Mouse (Mus musculus): ENCODE measurements around the gene Fxyd4. TPM values are rescaled to one million over a fixed set of nuclear protein-coding genes. Genes with fewer than 3 reads are reported as not detected.

The Fxyd4 gene
- polyA plus RNA-seq (2015; fragmentation: Nextera tagmentation; extraction: Ambion mirVana) = 2.3 TPM in 2 replicates

DNA sequence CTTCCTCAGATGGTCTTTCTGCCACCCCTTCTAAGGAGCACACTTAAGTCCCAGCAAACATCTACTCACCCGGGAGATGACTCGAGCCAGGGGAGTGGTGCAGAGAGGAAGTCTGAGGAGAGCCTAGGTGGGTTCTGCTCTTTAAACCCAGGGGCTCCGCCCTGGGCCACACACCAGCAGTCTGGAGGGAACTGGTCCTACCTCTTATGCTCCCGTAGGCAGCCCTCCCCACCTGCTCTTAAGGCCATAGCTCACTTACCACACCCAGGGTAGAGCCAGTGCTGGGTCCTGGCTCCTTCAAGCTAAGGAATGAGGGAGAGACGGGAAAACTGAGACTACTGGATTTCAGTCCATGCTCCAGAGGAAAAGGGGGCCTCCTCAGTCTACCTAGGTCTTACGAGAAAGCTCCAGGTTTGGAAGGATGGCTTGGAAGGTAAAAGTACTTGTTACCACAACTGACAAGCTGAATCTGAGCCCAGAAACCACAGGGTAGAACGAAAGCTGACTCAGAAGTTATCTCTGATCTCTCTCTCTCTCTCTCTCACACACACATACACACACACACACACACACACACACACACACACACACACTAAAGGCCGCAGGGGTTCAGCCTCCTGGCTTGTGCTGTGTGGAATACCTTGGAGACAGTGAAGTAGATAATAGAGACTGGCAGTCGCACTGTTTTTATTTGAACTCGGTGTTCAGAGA is at the start of gene Fxyd4:
Gene Fxyd4 (minus strand): TSS at position 471 of the 711 bp plus-strand sequence.
- DNase-seq (ENCODE audit: low spot score) = no peak

DNA sequence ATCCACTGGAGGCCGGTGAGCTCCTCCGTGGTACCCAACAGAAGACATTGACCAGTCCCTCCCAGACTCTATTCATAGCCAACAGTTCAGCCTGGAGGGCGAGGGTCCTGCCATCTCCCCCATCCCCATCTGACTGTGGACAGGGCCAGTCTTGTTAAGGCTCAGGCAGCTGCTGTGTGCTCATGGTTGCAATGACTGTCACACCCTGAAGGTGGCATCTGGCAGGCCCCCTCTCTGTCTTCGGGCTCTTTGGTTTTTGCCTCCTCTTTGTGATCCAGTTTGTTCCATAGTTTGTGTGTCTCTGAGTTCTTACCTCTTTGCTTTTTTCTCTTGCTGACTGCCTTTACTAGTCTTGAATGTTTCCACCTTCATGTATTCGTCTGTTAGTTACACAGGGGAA is 49.7 kb upstream of the Fxyd4 start:
- DNase-seq (ENCODE audit: low spot score) = no peak

DNA sequence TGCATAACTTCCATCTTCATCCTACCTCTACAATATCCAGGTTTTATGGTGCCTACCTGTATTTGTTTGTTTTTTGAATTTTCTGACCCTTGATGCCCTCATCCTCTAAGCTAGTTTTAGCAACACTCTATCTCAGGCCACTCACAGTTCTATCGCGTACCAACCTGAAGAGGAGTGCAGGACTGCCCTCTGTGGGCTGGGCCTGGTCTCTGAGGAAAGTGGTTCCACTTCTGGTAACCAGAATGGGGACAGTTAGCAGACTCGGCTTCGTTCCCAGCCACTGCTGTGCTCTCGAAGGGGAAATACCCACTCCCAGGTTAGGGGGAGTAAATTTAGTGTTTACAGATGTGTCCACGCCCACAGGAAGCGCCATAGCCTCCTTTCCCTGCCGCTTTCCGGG is 29.2 kb upstream of the Fxyd4 start:
- no peak for DNase-seq (ENCODE audit: low spot score)

DNA sequence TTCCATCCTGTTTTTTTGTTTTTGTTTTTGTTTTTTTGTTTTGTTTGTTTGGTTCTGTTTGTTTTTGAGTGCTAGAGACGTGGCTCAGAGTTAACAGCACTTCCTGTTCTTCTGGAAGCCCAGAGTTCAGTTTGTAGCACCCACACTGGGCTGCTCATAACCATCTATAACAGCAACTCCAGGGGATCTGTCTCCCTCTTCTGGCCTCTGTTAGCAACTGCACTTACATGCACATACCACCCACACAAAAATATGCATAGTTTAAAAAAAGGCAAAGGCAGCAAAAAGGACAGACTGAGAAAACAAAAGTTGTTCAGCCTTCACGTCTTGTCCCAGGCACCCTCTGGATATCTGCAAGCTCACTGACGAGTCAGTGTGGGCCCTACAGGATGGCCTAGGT is 25.7 kb upstream of the Fxyd4 start:
- DNase-seq (ENCODE audit: low spot score) = no peak

DNA sequence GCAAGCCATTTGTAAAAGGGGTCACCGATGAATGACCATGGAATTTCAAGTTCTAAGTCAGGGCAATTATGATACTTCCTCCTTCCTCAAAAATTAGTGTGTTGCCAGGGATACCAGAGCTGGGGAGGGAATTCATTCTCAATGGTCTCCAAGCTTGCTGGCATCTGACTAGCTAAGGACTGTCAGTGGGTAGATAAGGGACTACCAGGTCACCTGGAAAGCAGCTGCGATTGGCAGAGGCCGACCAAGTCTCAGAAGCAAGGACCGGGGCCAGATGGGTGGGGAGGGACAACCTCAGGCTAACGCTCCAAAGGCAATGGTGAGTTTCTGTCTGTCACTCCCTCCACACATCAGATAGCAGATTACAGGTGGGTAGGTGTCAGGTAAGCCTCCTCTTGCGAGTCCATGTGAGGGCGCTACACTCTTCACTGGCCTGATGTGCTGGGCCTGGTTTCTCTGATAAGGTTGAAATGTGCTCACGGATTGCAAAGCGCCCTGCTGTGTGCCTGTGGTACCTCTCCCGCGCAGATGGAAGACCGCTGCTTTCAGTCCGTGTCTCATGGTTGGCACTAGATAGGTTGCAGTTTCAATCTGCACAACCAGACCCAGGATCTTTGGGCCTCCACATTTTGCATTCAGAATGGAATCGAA is 19.5 kb upstream of the Fxyd4 start:
- no peak for DNase-seq (ENCODE audit: low spot score)

DNA sequence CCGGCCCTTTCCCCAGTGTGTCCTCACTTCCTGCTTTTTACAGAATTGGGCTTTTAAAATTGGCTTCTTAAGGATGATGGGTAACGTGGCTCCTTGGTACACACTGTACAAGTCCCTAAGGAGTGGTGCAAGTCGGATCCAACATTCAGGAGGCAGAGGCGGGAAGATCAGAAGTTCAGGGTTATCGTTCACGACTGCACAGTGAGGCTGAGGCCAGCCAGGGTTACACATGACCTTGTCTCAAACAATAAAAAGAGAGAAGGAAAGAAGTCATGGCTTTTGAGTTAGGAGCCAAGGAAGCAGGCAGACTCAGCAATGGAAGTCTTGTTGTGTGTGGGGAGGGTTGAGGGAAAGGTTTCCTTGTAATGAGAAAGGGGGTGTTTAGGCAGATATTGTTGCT is 18.7 kb upstream of the Fxyd4 start:
- no peak for DNase-seq (ENCODE audit: low spot score)

DNA sequence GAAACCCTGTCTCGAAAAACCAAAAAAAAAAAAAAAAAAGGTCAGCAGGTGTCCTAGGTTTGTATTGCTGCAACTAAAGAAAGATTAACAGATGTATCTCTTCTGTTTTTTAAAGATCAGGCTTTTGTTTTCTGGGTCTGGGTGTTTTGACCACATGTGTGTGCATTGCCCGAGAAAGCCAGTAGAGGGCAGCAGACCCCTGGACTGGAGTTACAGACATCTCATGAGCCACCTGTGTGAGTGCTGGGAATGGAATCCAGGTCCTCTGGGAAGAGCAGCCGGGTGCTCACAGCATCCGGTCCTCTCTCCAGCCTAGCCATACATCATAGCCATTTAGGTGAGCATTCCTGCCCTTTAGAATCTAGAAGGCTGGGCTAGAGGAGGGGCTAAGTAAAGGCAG is 14.8 kb upstream of the Fxyd4 start:
- no peak for DNase-seq (ENCODE audit: low spot score)

DNA sequence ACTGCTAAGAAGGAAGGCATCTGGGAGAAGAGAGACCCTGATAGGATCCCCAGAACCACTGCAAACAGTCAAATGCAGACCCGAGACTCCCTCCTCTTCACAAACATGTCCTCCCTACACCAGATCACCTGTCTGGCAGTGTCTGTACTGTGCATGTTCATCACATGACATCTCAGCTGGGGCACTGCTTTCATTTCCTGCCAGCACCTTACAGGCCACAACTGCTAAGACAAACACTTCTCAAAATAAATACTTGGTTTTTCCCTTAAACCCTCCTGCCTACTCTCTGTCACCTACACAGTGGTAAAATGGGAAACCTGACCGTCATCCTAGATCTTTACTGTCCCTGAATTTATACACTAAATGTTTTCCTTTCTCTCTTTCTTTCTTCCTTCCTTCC is 6.4 kb upstream of the Fxyd4 start:
- no peak for DNase-seq (ENCODE audit: low spot score)

DNA sequence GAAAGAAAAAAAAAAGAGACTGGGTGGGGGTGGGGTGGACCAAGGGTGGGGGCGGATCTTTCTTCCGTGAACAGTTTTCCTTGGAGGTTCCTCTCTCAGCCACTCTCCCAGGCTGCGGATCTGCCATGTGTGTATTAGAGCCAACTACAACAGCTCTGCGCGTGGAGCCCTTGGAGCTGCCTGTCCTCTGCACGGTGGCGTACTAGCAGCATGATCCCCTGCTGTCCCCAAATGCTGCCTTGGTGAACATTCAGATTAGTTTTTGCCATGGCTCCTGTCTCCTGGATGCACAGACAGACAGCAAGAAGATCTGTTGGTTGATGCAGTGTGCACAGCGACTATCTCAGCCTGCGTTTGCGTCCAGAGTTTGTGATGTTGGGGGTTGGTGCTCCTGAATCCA is 5.3 kb upstream of the Fxyd4 start:
- no peak for DNase-seq (ENCODE audit: low spot score)

DNA sequence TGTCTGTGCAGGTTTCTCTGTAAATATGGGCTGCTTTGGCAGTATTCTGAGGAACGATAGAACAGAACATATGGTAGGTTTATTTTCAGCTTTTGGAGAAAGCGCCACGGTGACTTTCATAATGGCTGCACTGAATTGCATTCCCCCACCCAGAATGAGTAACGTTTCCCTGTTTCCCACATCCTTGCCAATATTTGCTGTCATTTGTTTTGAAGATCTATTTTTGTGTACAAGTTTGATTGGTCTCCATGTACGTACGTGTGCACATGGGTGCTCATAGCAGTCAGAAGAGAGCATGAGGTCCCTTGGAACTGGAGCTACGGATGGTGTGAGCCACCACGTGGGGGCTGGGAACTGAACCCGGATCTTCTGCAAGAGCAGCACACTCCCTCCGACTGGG is 1.5 kb upstream of the Fxyd4 start:
- no peak for DNase-seq (ENCODE audit: low spot score)

DNA sequence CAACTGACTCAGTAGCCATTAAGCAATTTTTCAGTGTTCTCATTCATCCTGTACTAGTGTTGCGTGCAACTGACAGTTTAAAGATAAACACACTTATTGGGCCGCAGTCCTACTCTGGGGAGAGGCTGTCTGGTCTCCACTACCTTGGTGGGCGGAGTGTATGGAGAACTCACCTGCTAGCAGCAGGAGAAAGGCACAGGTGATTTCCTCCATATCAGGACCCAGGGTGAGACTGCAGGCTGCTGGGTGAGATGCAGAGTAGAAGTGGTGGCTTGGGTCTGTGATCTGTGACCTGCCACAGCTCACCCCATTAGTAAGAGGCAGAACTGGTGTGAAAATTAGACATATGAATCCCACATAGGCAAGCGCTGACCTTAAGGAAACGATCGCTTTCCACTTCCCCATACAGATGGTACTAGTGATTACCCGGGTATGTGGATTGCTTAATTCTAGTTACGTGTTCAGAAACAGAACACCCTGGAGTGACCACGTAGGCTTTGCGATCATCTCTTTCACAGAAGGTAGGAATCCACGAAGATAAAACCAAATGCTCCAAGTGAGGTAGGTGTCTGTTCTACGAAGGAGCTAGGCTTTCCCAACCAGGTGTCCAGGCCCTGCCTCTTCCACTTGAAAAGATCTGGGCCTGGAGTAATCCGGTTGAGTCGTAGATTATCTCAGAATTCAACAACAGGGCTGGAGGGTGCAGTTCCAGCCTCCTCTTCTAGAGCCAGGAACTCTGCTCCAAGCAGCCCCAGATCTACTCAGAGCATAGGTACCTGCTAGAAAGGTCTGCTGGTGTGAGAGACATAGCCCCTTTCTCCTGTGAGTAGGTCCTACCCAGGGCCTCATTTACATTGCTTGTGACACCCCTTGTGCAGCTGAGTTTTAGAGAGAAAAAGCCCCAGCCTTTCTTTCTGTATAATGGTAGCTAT is 1.5 kb downstream of the Fxyd4 start:
- no peak for DNase-seq (ENCODE audit: low spot score)

DNA sequence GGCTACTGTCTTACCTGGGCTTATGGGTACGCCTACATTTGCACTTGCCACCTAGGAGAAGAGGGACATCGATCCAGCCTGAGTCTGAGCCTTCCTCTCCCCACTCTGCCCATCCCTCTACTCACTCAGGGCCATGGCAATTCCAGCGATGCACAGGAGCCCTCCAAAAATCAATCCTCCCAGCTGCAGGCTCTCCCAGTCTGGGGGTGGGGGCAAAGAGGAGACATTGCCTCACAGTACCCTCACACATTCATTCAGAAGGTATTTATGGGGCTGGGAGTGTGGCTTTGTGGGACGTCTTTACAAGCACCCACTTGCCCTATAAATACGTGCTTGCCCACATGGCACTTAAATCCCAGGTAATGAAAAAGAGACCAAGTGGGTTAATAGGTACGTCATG is 3.2 kb downstream of the Fxyd4 start:
- no peak for DNase-seq (ENCODE audit: low spot score)

DNA sequence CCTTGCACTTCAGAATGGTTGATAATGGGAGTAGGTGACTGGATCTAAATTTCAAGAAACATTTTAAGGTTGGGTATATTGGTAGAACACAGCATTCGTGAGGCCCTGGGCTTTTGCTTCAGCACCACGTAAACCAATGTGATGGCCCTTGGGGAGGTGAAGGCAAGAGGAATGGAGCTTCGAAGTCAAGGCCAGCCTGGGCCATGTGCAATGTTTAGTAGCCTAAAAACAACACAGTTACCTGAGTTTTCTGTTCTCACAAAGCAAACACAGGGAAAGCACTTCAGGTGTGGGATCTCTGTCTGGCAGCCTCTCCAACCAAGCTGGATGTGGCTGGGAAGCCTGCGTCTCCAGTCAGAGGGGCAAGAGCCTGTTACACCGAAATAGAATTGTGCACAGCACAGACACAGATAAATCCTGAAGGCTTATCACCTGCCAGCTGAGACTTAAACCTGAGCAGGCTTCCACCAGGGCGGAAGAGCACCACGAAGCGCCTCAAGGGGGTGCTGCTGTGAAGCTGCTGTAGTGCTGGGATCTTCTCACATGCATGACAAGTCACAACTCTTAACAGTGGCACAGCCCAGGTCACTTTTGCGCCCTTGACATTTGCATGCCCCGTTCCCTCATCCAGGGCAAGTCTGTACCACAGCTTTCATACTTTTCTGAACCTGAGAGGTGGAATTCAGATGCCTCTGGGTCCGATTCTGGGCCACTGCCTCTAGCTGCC is 5.0 kb downstream of the Fxyd4 start:
- peak; percentile 41 for DNase-seq (ENCODE audit: low spot score)

DNA sequence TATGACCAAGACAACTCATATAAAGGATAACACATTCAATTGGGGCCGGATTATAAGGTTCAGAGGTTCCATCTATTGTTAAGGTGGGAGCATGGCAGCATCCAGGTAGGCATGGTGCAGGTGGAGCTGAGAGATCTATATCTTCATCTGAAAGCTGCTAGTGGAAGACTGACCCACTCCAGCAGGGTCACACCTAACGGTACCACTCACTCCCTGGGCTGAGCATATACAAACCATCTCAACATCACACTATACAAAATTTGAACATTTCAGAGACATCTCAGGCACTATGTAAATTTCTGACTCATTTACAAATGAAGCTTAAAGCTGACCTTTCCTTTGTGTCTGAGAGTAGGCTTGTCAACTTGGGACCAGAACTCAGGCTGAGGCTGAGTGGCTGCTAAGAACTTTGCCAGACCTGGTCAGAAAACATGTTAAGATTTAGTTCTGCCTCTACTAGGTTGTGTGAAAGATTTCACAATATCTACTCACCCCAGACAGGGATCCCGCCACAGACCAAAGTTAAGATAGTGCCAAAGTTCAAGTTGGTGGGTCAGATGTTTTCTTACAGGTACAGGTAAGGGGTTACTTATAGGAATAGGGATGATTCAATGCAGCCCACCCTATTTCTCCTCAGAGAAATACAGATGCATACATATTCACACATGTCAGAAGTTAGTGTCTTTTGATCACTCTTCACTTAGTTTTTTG is 7.4 kb downstream of the Fxyd4 start:
- DNase-seq (ENCODE audit: low spot score) = no peak

DNA sequence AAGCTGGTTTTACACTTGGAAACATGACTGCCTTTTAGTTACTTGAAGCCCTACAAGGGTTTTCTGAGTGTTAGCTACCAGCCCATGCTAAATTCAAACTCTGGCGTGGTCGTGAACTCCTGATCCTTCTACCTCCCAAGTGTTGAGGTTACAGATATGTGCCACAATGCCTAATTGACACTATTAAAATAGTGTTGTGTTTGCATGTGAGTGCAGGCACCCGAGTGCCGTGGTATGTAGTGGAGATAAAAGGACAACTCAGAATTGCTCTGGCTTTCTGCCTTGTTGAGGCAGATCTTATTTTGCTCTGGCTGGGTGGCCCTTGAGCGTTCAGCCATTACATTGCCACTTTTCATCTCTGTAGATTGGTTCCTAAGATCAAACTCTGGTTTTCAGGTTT is 8.7 kb downstream of the Fxyd4 start:
- DNase-seq (ENCODE audit: low spot score) = no peak

DNA sequence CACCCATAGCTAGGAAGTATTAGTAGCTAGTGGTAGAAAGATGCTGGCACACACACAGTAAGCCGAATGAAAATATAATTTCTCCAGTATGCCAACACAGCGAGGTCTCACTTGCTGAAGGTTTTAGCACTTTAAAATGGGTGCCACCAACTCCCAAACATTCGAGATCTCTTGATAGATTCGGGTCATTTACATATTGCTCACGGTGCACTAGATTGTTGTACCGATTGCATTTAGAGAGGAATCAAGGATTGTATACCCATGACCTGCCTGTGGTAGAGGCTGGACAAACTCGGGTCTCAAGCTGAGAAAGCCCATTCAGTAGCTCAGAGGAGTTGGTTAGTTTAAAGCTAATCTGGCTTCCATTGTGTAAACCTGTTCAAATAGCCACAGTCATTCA is 9.5 kb downstream of the Fxyd4 start:
- no peak for DNase-seq (ENCODE audit: low spot score)

DNA sequence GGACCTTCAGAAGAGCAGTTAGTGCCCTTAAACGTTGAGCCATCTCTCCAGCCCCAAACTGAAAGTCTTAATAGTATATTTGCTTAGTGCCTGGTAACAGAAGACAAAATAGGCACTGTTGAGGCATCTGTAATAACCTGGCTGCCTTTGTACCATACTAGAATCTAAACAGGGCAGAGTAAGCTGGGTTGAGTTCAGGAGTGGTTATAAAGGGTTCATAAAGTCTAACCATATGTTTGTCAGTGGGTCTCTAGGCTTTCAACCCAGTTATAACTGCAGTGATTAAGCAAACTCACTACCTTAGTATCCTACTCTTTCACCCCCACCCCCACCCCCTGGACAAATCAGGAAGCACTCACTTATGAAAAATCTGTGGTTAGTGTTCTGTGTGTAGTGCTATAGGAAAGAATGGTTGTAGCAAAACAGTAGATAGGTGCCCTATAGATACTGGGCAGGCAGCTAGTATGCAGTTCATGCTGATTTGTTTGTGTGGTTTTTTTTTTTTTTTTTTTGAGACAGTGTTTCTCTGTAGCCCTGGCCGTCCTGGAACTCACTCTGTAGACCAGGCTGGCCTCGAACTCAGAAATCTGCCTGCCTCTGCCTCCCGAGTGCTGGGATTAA is 10.5 kb downstream of the Fxyd4 start:
- DNase-seq (ENCODE audit: low spot score) = no peak

DNA sequence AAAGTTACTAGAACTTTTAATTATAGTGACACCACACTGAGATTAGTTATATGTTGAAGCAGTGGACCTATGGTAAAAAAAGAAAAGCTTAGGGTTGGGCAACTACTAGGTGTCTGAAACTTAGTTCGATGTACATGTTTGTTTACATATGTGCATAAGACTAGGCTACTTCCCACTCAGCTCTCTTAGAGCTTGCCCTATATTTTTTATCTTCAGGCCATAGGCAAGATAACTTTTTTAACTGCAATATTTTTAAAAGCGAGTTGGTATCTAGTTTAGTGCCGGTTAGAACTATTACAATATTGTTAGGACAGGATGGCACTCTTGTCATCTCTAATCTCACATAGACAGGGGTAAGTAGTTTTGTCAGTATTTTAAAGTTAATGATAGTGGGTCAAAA is 15.5 kb downstream of the Fxyd4 start:
- DNase-seq (ENCODE audit: low spot score) = no peak

DNA sequence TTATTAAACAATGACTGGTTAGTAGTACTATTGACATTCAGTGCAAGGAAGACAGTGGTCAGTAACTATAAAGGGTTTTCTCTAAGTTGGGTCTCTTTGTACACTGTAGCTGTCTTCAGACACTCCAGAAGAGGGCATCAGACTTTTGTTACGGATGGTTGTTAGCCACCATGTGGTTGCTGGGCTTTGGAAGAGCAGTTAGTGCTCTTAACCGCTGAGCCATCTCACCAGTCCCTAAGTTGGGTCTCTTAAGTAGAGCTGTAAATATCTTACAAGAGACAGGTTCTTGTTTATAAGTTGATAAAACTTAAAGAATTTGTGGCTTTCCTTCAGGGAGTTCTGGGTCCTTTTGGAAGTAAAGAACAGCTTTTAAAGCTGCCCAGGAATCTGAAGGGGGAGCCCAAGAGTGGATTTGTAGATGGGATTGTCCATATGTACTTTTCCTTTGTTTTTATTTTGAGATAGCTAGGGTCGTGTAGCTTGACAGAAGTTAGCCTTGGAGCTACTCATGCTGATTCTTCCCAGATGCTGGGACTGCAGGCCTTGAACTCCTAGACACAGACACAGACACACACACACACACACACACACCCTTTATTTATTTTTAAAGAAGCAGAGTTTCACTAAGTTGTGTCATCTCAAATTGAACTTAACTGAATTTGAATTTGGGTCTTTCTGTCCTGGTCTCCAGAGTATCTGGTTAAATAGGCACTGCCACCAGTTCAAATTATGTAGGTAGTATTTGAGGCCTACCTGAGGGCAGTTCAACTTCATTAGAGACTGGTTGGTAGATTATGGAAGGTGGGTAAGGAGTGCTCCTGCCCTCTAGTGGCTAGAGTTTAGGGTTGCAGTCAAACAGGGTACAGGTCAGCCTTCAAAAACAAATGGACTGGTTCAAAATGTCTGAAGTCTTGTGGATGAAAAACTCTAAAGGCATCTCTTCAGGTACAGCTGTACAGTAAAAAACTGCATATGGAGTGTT is 16.5 kb downstream of the Fxyd4 start:
- DNase-seq (ENCODE audit: low spot score) = peak; percentile 59
